Mouse (Mus musculus) hindbrain, embryonic 15.5 days (tissue): ENCODE data around the gene Snx9. TPM values are rescaled to one million over a fixed set of nuclear protein-coding genes. Genes with fewer than 3 reads are reported as not detected.

Experiments used
- ATAC-seq: fragments of 200-750 bp; cut with Nextera tagmentation; 2 replicates; pipeline ENCODE4 v1.8.0; 2017; ENCODE audit warnings: low read depth, moderate number of reproducible peaks, moderate TSS enrichment; ENCODE audit not compliant: low FRiP score
- H3K27ac ChIP-seq: fragments of 300-500 bp; sonication (generic); replicated peaks from 2 replicates; pipeline ENCODE4 v1.5.1; 2015; ENCODE audit warnings: mild to moderate bottlenecking, inconsistent platforms
- H3K27me3 ChIP-seq: fragments of 300-500 bp; sonication (generic); 2 replicates; pipeline ENCODE4 v1.6.1; 2015; ENCODE audit warnings: control low read depth, inconsistent platforms
- H3K36me3 ChIP-seq: fragments of 300-500 bp; sonication (generic); 2 replicates; pipeline ENCODE4 v1.6.1; 2015; ENCODE audit warnings: control low read depth, inconsistent platforms
- H3K4me1 ChIP-seq: fragments of 300-500 bp; sonication (generic); replicated peaks from 2 replicates; pipeline ENCODE4 v1.6.1; 2015; ENCODE audit warnings: control low read depth, inconsistent platforms
- H3K4me2 ChIP-seq: fragments of 300-500 bp; sonication (generic); 2 replicates; pipeline ENCODE4 v1.6.1; 2015; ENCODE audit warnings: moderate library complexity, mild to moderate bottlenecking, inconsistent platforms
- H3K4me3 ChIP-seq: fragments of 300-500 bp; sonication (generic); 2 replicates; pipeline ENCODE4 v1.5.1; 2015; ENCODE audit warnings: mild to moderate bottlenecking, inconsistent platforms
- H3K9ac ChIP-seq: fragments of 300-500 bp; sonication (generic); 2 replicates; pipeline ENCODE4 v1.6.1; 2015; ENCODE audit warnings: inconsistent platforms
- H3K9me3 ChIP-seq: fragments of 300-500 bp; sonication (generic); 2 replicates; pipeline ENCODE4 v1.6.1; 2016; ENCODE audit warnings: control low read depth, inconsistent platforms
- WGBS: fragments of 180-500 bp; shearing (Covaris S2); methylation state at CpG from one replicate; pipeline ENCODE4 v1.1.7; 2015; 5-methylcytosine and 5-hydroxymethylcytosine counted together
- polyA plus RNA-seq: library from polyadenylated mRNA; unstranded; fragments of >200 nt; fragmentation: Nextera tagmentation; extraction: Ambion mirVana; gene quantifications from 2 replicates; pipeline ENCODE4 v1.2.1, GENCODE M21; 2015

Snx9 gene
- polyA plus RNA-seq, 1 experiment from 2014 or later: 8.1 TPM

DNA sequence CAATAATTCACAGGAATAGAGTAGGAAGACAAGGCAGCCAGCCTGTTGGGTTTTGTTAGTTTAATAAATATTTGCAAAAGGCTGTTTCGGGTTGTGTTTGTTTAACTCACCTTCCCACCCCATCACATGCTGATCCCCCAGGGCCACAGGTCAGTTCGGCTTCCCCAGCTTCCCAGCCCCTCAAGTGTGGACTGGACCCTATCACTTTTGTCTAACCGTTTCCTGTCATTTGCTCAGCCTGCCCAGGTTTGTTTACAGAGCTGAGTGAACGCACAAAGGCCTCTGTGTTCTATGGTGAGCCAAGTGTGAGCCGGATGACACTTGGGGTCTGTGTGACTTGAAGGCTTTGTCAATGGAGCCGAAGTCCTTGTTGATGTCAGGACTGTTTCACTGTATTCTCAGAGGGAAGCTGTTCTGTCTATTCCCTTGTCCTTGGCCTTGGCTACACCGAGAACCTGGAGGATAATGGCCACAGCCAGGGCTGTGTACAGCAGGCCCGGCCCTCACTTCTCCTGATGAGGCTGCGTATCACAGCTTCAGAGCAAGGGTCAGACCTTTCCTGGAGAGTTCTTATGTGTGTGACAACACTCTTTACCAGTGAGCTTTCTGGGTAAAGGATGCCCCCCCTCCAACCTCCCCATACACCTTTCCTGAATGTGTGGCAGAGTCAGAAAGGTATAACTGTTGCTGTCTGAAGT lies 124.1 kb downstream of the Snx9 start:
- ATAC-seq: no peak
- Histone ChIP-seq H3K9me3 (no peaks in the 10 kb centered on the region), H3K4me2 (no peak overlapping the region), H3K27me3 (no peaks in the 10 kb centered on the region), H3K27ac (no peak overlapping the region), H3K9ac (no peak overlapping the region), H3K4me1 (no peaks in the 10 kb centered on the region), H3K4me3 (no peak overlapping the region), H3K36me3 (no peaks in the 10 kb centered on the region)
- WGBS: 70% methylated on average over 9 of the region's 9 CpGs

DNA sequence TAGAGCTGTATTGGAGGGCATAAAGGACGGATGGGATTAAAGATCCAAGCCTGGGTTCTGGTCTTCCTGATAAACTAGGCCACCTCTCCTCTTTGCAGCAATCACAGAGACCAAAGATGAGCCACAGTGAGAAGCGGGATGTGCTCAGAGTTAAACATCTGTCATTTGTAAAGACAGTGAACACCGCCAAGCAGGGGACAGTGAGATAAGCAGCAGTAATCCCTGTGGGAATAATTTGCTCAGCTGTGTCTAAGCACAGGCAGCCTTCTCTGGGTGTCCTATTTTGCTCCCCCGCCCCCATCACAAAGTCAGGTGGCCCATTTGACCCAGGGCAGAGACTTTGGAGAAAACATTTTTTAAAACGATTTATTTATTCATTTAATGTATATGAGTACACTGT lies 125.6 kb downstream of the Snx9 start:
- no peaks in the 10 kb centered on the region for H3K4me1 ChIP-seq
- no peak overlapping the region for H3K4me3 ChIP-seq
- no peak overlapping the region for H3K4me2 ChIP-seq
- no peaks in the 10 kb centered on the region for H3K27me3 ChIP-seq
- WGBS: 81% methylated on average over 5 of the region's 5 CpGs
- H3K36me3 ChIP-seq: no peaks in the 10 kb centered on the region
- H3K9ac ChIP-seq: no peak overlapping the region
- no peak for ATAC-seq
- H3K9me3 ChIP-seq: no peaks in the 10 kb centered on the region
- no peak overlapping the region for H3K27ac ChIP-seq

DNA sequence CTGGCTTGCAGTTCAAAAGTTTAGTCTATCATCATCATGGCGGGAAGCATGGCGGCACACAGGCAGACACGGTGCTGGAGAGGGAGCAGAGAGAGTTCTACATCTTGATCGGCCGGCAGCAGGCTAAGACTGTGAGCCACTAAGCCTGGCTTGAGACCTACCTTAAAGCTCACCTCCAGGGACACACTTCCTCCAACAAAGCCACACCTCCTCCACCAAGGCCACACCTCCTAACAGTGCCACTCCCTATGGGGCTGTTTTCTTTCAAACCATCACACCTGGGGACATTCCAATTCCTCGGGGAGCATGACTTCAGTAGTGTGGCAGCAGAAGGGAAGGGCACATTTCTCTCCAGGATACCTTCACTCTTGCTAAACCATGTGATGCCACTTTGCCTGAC lies 127.4 kb downstream of the Snx9 start:
- Histone ChIP-seq H3K4me3 (no peak overlapping the region), H3K9ac (no peak overlapping the region), H3K4me2 (no peak overlapping the region), H3K36me3 (no peaks in the 10 kb centered on the region), H3K4me1 (no peaks in the 10 kb centered on the region), H3K9me3 (no peaks in the 10 kb centered on the region), H3K27me3 (no peaks in the 10 kb centered on the region), H3K27ac (no peak overlapping the region)
- 72% methylated on average over 6 of the region's 6 CpGs for WGBS
- ATAC-seq: no peak

DNA sequence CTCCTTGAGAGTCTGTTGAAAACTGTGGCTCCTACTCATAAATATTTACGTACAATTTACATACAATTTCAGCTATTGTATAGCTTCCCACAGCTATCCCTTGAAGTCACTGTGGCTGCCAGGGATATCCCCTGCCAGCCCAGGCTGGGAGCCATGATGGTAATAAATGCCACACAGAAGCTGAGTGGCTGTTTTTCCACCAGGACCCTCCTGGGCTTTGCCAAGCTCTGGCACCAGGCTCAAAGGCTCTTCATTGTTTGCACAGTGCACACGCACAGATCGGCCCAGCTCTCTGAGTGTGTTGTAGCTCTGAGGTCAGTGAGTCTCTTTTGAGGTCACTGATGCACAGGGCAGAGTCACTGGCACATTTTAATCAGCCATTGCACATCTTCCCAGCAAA lies 128.1 kb downstream of the Snx9 start:
- ATAC-seq: no peak; the same call in 1 of the 2 replicates
- H3K4me3 ChIP-seq: no peak overlapping the region
- no peak overlapping the region for H3K9ac ChIP-seq
- no peak overlapping the region for H3K27ac ChIP-seq
- H3K36me3 ChIP-seq: no peaks in the 10 kb centered on the region
- H3K4me1 ChIP-seq: no peaks in the 10 kb centered on the region
- H3K4me2 ChIP-seq: no peak overlapping the region
- no peaks in the 10 kb centered on the region for H3K27me3 ChIP-seq
- H3K9me3 ChIP-seq: no peaks in the 10 kb centered on the region
- 38% methylated on average over 3 of the region's 3 CpGs for WGBS

DNA sequence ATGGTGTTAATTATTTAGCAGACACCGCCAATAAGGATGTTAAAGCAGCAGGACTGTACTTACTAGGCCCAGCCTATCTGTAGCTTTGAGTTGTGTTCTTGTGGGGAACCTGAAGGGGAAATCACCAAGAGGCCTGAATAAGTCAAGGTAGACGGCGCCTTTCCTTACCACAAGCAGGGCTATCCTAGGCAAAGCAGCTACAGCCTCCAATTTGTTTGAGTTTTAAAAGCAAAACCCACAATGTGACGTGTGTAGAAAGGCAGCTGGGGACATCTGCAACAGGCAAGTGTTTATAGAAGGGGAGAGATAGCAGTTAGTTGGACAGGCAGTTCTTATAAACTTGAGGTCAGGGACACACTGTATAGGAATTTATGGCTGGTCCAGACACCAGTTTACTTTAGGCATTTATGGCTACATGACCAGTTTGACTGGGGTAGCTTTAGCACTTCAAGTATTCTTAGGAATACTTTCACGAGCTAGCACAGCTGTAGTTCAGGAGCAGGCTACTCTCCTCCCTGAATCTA lies 129.2 kb downstream of the Snx9 start:
- Histone ChIP-seq H3K27ac (no peak overlapping the region), H3K4me3 (no peak overlapping the region), H3K36me3 (no peaks in the 10 kb centered on the region), H3K27me3 (no peaks in the 10 kb centered on the region), H3K9me3 (no peaks in the 10 kb centered on the region), H3K4me1 (peaks cover 4% of the 10 kb centered on the region), H3K4me2 (no peak overlapping the region), H3K9ac (no peak overlapping the region)
- ATAC-seq: no peak
- 96% methylated on average over 5 of the region's 5 CpGs for whole genome bisulfite sequencing

DNA sequence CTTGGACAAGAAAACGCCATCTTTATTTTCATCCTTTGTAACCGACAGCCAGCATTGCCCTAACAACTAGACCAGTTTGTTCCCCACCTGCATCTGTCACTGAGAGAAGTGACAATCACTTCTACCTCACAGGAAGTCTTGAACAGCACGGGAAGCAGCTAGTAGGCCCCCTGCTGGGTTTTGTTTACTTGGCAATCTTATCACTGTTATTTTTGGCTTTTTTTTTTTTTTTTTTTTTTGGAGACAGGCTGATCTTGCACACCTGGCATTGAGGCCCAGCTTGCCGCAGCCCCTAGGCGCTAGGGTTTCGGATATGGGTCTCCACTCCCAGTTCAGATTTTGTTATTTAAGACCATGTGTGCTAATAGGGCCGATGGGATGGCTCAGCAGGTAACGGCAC lies 132.4 kb downstream of the Snx9 start:
- ATAC-seq: no peak
- no peak overlapping the region for H3K4me3 ChIP-seq
- WGBS: 76% methylated on average over 8 of the region's 8 CpGs

DNA sequence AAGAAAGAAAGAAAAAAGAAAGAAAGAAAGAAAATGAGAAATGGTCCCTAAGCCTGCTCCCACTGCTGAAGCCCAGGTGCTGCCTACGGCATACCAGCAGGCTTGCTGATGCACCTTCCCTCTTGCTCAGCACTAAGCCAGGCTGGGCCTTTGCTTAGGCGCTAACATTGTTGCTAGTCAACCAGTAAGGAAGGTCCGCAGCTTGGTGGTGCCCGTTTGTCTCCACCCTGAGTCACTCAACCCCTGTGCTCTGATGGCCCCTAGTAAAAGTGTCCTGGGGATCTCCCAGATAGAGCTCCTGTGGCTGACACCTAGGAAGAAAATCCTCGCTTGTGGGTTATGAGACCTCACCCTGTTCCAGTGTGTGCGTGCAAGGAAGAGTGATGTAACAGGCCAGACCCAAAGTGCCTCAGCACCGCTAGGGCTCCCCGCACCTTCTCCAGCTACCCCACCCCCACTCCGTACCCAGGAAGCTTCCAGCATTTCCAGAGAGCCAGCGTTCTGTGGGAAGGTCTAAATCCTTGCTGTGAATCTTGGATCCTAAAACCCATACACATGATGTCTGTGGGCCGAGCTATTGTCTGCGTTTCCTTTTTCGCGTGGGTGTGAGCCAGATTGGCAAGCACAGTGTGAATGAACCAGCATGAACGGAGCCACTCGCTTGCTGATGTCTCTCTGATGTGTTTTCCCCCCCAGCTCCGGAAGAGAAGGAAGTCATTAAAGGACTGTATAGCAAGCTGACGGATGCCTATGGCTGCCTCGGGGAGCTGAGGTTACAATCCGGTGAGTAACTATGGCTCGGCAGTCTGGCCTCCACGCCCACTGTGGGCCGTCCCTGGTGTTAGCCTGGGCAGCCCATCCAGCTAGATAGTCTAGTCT lies 134.2 kb downstream of the Snx9 start:
- WGBS: 36% methylated on average over 23 of the region's 23 CpGs
- Histone ChIP-seq H3K9me3 (no peaks in the 10 kb centered on the region), H3K4me2 (peak overlapping the region; percentile 36), H3K27me3 (no peaks in the 10 kb centered on the region), H3K27ac (no peak overlapping the region), H3K9ac (no peak overlapping the region), H3K4me3 (no peak overlapping the region), H3K4me1 (peaks cover 20% of the 10 kb centered on the region), H3K36me3 (no peaks in the 10 kb centered on the region)
- ATAC-seq: peak; percentile 44

More for the DNA sequence above, 132.4 kb downstream of the Snx9 start:
- Histone ChIP-seq H3K4me2 (no peak overlapping the region), H3K36me3 (no peaks in the 10 kb centered on the region), H3K9me3 (no peaks in the 10 kb centered on the region), H3K27me3 (no peaks in the 10 kb centered on the region), H3K4me1 (peaks cover 20% of the 10 kb centered on the region), H3K27ac (no peak overlapping the region), H3K9ac (no peak overlapping the region)

DNA sequence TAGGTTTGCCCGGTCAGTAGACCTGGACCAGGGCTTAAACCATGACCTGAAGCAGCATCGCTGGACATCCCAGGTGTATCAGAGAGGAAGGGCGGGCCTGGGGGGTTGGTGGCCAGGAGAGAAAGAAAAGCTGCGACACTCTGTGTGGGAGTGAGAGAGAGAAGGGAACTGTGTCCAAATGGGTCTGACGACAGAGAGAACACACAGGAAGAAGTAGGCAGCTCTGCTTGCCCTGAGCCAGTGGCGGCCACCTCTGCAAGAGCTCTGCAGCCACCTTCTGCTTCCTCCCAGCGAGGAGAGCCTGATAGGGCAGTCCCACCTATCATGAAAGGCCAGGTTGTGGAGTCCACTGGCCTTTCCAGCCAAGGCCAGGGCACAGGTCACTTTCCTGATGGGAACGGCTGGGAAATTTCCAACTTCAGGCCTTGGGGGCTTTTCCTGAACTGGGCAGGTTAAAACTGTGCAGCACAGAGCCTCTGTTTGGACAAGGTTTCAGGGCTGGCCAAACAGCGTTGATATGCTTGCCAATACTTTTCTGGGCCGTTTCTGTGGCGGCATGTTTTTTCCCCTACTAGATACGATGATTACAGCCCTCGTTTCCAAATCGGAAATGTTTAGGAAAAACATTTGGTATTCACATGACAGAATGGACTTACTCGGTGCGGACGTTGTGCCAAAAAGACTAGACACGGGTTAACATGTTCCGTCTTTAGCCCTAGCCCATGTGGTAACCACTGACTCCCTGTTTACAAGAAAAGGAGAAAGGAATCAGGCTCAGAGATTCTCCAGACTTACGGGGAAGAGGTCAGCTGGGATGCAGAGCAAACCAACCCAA lies 135.3 kb downstream of the Snx9 start:
- no peak overlapping the region for H3K27ac ChIP-seq
- ATAC-seq: no peak
- WGBS: 76% methylated on average over 20 of the region's 20 CpGs
- no peak overlapping the region for H3K9ac ChIP-seq
- peak overlapping the region; percentile 36 for H3K4me2 ChIP-seq
- peaks cover 20% of the 10 kb centered on the region for H3K4me1 ChIP-seq
- no peaks in the 10 kb centered on the region for H3K27me3 ChIP-seq
- no peaks in the 10 kb centered on the region for H3K9me3 ChIP-seq
- H3K4me3 ChIP-seq: no peak overlapping the region
- no peaks in the 10 kb centered on the region for H3K36me3 ChIP-seq

DNA sequence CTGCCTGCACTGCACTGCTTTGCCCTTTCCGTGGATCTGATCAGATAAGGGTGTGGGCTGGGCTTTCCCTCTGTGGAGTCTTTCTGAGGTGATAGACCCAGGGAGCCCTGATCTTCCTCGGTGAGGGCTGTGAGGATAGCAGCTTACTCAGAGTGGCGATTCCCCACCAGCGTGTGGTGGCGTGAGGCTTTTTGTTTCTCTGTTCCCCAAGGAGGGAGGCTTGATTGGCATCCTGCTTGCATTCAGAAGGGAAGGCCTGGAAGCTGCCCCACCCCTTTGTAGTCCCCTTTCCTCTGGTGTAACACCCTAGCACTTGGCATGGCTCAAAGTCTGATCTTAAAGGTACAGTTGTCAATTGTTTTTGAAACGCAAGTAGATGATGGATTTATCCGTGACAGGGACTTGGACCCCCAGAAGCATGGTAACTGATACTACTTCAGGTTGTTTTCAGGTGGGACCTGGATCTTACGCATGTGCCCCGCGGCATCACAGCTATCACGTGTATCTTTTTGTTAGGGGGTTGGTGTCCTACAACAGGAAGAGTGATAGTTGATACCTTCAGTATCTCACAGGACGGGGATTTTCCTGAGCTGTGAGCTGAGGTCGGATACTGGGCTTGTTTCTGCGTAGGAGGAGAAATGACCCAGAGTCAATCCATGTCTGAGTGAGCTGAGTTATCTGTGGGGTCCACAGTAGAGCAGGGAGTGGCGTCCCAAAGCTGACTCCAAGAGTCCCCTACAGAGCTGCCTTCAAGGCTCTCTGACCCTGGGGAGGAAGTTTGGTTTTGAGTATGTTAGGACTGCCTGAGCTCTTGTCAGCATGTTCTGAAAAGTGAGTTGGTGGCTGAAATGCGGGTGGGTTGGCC lies 136.2 kb downstream of the Snx9 start:
- Histone ChIP-seq H3K27me3 (no peaks in the 10 kb centered on the region), H3K4me2 (0 out of 2 replicates have a peak overlapping the region, but pooled peaks have one; percentile 19), H3K36me3 (no peaks in the 10 kb centered on the region), H3K27ac (no peak overlapping the region), H3K9ac (no peak overlapping the region), H3K4me1 (peaks cover 20% of the 10 kb centered on the region), H3K9me3 (no peaks in the 10 kb centered on the region), H3K4me3 (no peak overlapping the region)
- ATAC-seq: no peak
- WGBS: 57% methylated on average over 16 of the region's 16 CpGs

DNA sequence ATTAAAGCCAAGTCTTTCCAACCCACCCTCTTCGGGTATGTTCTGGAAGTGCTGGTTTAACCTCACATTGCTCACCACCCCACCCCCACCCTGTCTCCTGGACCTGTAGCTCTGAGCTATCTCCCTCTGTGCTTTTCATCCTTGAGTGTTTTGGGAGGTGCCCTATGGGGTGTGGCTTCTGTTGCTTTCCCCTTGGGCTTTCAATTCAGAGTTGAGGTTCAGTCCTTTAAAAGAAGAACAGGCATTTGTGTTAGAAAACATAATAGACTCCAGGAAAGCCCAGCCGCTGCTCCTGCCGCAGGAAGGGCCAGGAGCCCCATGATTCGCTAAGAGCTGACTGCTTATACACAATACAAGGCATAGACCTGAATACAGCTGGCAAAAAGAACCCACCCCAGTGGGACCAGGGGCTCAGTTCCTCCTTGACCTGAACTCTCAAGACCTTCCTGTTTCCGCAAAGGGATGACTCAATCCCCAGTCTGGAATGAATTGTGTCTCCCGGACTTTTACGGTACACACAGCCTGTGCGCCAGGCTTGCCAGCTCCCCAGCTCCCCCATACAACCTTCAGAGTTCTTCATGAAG lies 136.9 kb downstream of the Snx9 start:
- WGBS: 72% methylated on average over 8 of the region's 8 CpGs
- no peak overlapping the region for H3K4me3 ChIP-seq
- H3K9ac ChIP-seq: no peak overlapping the region
- H3K27ac ChIP-seq: no peak overlapping the region
- no peak overlapping the region for H3K4me2 ChIP-seq
- ATAC-seq: no peak
- peaks cover 20% of the 10 kb centered on the region for H3K4me1 ChIP-seq
- no peaks in the 10 kb centered on the region for H3K9me3 ChIP-seq
- H3K27me3 ChIP-seq: no peaks in the 10 kb centered on the region
- no peaks in the 10 kb centered on the region for H3K36me3 ChIP-seq
